Mouse (Mus musculus) megakaryocyte, embryonic 14.5 days (primary cell): ENCODE data around the gene Bcl2. TPM values are rescaled to one million over a fixed set of nuclear protein-coding genes. Genes with fewer than 3 reads are reported as not detected.
A peak's percentile ranks its signal among the peaks of the same experiment; 100 is the strongest.

ENCODE experiments used
- H3K27me3 ChIP-seq: replicated peaks from 2 replicates; pipeline ENCODE3; 2012; ENCODE audit warnings: inconsistent platforms
- H3K36me3 ChIP-seq: replicated peaks from 2 replicates; pipeline ENCODE3; 2012; ENCODE audit warnings: low read length, inconsistent platforms, mixed read lengths
- H3K4me1 ChIP-seq: 2 replicates; pipeline ENCODE4 v1.6.1; 2012; ENCODE audit warnings: inconsistent platforms
- H3K4me3 ChIP-seq: replicated peaks from 2 replicates; pipeline ENCODE3; 2012; ENCODE audit warnings: moderate library complexity, mild to moderate bottlenecking, inconsistent platforms
- H3K9me3 ChIP-seq: 2 replicates; pipeline ENCODE4 v1.6.1; 2012; ENCODE audit warnings: inconsistent platforms
- FLI1 ChIP-seq: IDR thresholded peaks from 2 replicates; pipeline ENCODE4 v1.6.1; 2012; ENCODE audit warnings: low read length, inconsistent platforms, mixed read lengths
- GATA1 ChIP-seq: IDR thresholded peaks from 3 replicates; pipeline ENCODE4 v1.6.1; 2012; ENCODE audit warnings: mixed read lengths, low read length, inconsistent platforms, borderline replicate concordance
- polyA plus RNA-seq: library from polyadenylated mRNA; stranded (reverse); fragments of >175 nt; gene quantifications from 2 replicates; pipeline ENCODE4 v1.2.3, GENCODE M21; 2012; ENCODE audit warnings: low replicate concordance; ENCODE audit not compliant: insufficient read depth

Bcl2 gene
- polyA plus RNA-seq, 1 experiment = 3.0 TPM

GRCm38 (mm10) chr1:106529570-106529969 lies 184.5 kb downstream of the Bcl2 start:
- Histone ChIP-seq H3K36me3 (no peaks in the 10 kb centered on the region), H3K9me3 (no peaks in the 10 kb centered on the region), H3K4me3 (no peak overlapping the region), H3K4me1 (peaks cover 18% of the 10 kb centered on the region), H3K27me3 (peaks cover 1% of the 10 kb centered on the region)
- TF ChIP-seq FLI1 = no peak
- TF ChIP-seq GATA1 = no peak

- Histone ChIP-seq H3K9me3 (no peaks in the 10 kb centered on the region), H3K4me1 (peaks cover 31% of the 10 kb centered on the region), H3K27me3 (peaks cover 3% of the 10 kb centered on the region), H3K36me3 (no peaks in the 10 kb centered on the region), H3K4me3 (no peak overlapping the region)
- TF ChIP-seq GATA1 (no peak), FLI1 (no peak)
Observed at GRCm38 (mm10) chr1:106527537-106527936, 186.5 kb downstream of the Bcl2 start.

GRCm38 (mm10) chr1:106526751-106527150 lies 187.3 kb downstream of the Bcl2 start:
- no peak overlapping the region for H3K4me3 ChIP-seq
- TF ChIP-seq FLI1 = no peak
- TF ChIP-seq GATA1 = no peak
- H3K27me3 ChIP-seq = peaks cover 3% of the 10 kb centered on the region
- H3K9me3 ChIP-seq = no peaks in the 10 kb centered on the region
- H3K4me1 ChIP-seq = peaks cover 31% of the 10 kb centered on the region
- no peaks in the 10 kb centered on the region for H3K36me3 ChIP-seq

GRCm38 (mm10) chr1:106526112-106526511 lies 188.0 kb downstream of the Bcl2 start:
- H3K4me1 ChIP-seq = peaks cover 35% of the 10 kb centered on the region
- no peak for TF ChIP-seq FLI1
- TF ChIP-seq GATA1 = no peak
- no peaks in the 10 kb centered on the region for H3K36me3 ChIP-seq
- H3K27me3 ChIP-seq = peaks cover 3% of the 10 kb centered on the region
- no peak overlapping the region for H3K4me3 ChIP-seq
- no peaks in the 10 kb centered on the region for H3K9me3 ChIP-seq

- H3K4me3 ChIP-seq = no peak overlapping the region
- no peaks in the 10 kb centered on the region for H3K9me3 ChIP-seq
- peaks cover 3% of the 10 kb centered on the region for H3K27me3 ChIP-seq
- TF ChIP-seq FLI1 = no peak
- TF ChIP-seq GATA1 = no peak
- peaks cover 39% of the 10 kb centered on the region for H3K4me1 ChIP-seq
- H3K36me3 ChIP-seq = no peaks in the 10 kb centered on the region
Observed at GRCm38 (mm10) chr1:106523741-106524140, 190.3 kb downstream of the Bcl2 start.

GRCm38 (mm10) chr1:106523009-106523408 lies 191.1 kb downstream of the Bcl2 start:
- H3K4me3 ChIP-seq = no peak overlapping the region
- H3K4me1 ChIP-seq = peaks cover 46% of the 10 kb centered on the region
- no peaks in the 10 kb centered on the region for H3K36me3 ChIP-seq
- peaks cover 4% of the 10 kb centered on the region for H3K27me3 ChIP-seq
- no peak for TF ChIP-seq FLI1
- TF ChIP-seq GATA1 = no peak
- H3K9me3 ChIP-seq = no peaks in the 10 kb centered on the region

GRCm38 (mm10) chr1:106517591-106518177 lies 196.4 kb downstream of the Bcl2 start:
- H3K4me1 ChIP-seq = peaks cover 62% of the 10 kb centered on the region

GRCm38 (mm10) chr1:106517099-106517498 lies 197.0 kb downstream of the Bcl2 start:
- peaks cover 62% of the 10 kb centered on the region for H3K4me1 ChIP-seq
- H3K36me3 ChIP-seq = no peaks in the 10 kb centered on the region
- H3K4me3 ChIP-seq = peak overlapping the region; percentile 64
- no peaks in the 10 kb centered on the region for H3K9me3 ChIP-seq
- no peak for TF ChIP-seq GATA1
- no peak for TF ChIP-seq FLI1
- peaks cover 2% of the 10 kb centered on the region for H3K27me3 ChIP-seq

More at GRCm38 (mm10) chr1:106517591-106518177, 196.4 kb downstream of the Bcl2 start:
- TF ChIP-seq GATA1 = no peak
- no peak for TF ChIP-seq FLI1
- no peaks in the 10 kb centered on the region for H3K36me3 ChIP-seq
- peak overlapping the region; percentile 64 for H3K4me3 ChIP-seq
- peaks cover 2% of the 10 kb centered on the region for H3K27me3 ChIP-seq
- H3K9me3 ChIP-seq = no peaks in the 10 kb centered on the region

GRCm38 (mm10) chr1:106515611-106516010 lies 198.5 kb downstream of the Bcl2 start:
- H3K36me3 ChIP-seq = no peaks in the 10 kb centered on the region
- H3K4me1 ChIP-seq = peaks cover 63% of the 10 kb centered on the region
- H3K9me3 ChIP-seq = no peaks in the 10 kb centered on the region
- H3K27me3 ChIP-seq = peaks cover 2% of the 10 kb centered on the region
- no peak for TF ChIP-seq GATA1
- no peak for TF ChIP-seq FLI1
- H3K4me3 ChIP-seq = peak overlapping the region; percentile 38

- no peak overlapping the region for H3K4me3 ChIP-seq
- peaks cover 2% of the 10 kb centered on the region for H3K27me3 ChIP-seq
- H3K4me1 ChIP-seq = peaks cover 58% of the 10 kb centered on the region
- TF ChIP-seq FLI1 (no peak), GATA1 (no peak)
- H3K9me3 ChIP-seq = no peaks in the 10 kb centered on the region
- no peaks in the 10 kb centered on the region for H3K36me3 ChIP-seq
Observed at GRCm38 (mm10) chr1:106513890-106514643, 200.0 kb downstream of the Bcl2 start.
